Mouse (Mus musculus) stomach, embryonic 14.5 days (tissue): ENCODE data around the gene Fsd1l. TPM values are rescaled to one million over a fixed set of nuclear protein-coding genes. Genes with fewer than 3 reads are reported as not detected.

Experiments
- ATAC-seq: fragments of 200-750 bp; cut with Nextera tagmentation; 2 replicates; pipeline ENCODE4 v1.8.0; 2017; ENCODE audit warnings: low read depth, moderate TSS enrichment; ENCODE audit not compliant: insufficient number of reproducible peaks, insufficient read depth, low FRiP score
- H3K27ac ChIP-seq: fragments of 300-500 bp; sonication (generic); 2 replicates; pipeline ENCODE4 v1.5.1; 2014; ENCODE audit warnings: mild to moderate bottlenecking, low read length, moderate library complexity, mixed read lengths
- H3K27me3 ChIP-seq: fragments of 300-500 bp; sonication (generic); 2 replicates; pipeline ENCODE4 v1.6.1; 2014; ENCODE audit warnings: low read length, control low read depth, mixed read lengths; ENCODE audit not compliant: control insufficient read depth, insufficient read depth
- H3K36me3 ChIP-seq: fragments of 300-500 bp; sonication (generic); 2 replicates; pipeline ENCODE4 v1.6.1; 2014; ENCODE audit warnings: mild to moderate bottlenecking, control low read depth, low read length, moderate library complexity, mixed read lengths; ENCODE audit not compliant: control insufficient read depth, insufficient read depth
- H3K4me1 ChIP-seq: fragments of 300-500 bp; sonication (generic); 2 replicates; pipeline ENCODE4 v1.6.1; 2014; ENCODE audit warnings: low read length, control low read depth, mixed read lengths; ENCODE audit not compliant: control insufficient read depth, insufficient read depth
- H3K4me2 ChIP-seq: fragments of 300-500 bp; sonication (generic); replicated peaks from 2 replicates; pipeline ENCODE4 v1.6.1; 2014; ENCODE audit warnings: low read depth, low read length, control low read depth
- H3K4me3 ChIP-seq: fragments of 300-500 bp; sonication (generic); 2 replicates; pipeline ENCODE4 v1.5.1; 2014; ENCODE audit warnings: low read depth, low read length, control low read depth
- H3K9ac ChIP-seq: fragments of 300-500 bp; sonication (generic); replicated peaks from 2 replicates; pipeline ENCODE4 v1.6.1; 2014; ENCODE audit warnings: low read depth, mild to moderate bottlenecking, control low read depth, low read length, moderate library complexity, mixed read lengths
- H3K9me3 ChIP-seq: fragments of 300-500 bp; sonication (generic); 2 replicates; pipeline ENCODE4 v1.6.1; 2016; ENCODE audit warnings: low read depth, low read length, control low read depth; ENCODE audit not compliant: control insufficient read depth
- WGBS: fragments of 180-500 bp; shearing (Covaris S2); extraction: QIAGEN DNeasy Blood & Tissue Kit; methylation state at CpG from one replicate; pipeline ENCODE4 v1.1.7; 2014; 5-methylcytosine and 5-hydroxymethylcytosine counted together
- polyA plus RNA-seq: library from polyadenylated mRNA; unstranded; fragments of >200 nt; fragmentation: Nextera tagmentation; extraction: Ambion mirVana; gene quantifications from 2 replicates; pipeline ENCODE4 v1.2.1, GENCODE M21; 2014

Gene Fsd1l
- polyA plus RNA-seq, 1 experiment from 2014 or later = 11.4 TPM

DNA sequence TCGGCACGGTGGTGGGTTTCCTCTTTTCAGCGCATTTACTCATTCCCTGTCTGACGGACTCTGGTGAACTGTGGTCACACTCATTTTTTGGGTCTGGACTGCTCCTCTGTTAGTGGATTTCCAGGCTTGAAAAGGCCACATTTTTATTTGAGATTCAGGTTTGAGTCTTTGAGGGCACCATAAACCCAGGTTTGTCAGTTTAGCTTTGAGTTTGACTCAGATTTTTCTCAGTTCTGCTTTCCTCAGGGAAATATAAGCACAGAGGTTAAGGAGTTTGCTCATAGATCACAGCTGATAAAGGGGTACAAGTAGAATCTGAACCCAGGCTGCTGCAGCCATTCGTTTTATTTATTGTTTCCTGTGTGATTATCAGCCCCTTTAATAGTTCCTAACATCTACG lies 10.2 kb upstream of the Fsd1l start:
- H3K9me3 ChIP-seq = no peaks in the 10 kb centered on the region
- H3K4me1 ChIP-seq = no peaks in the 10 kb centered on the region
- H3K4me3 ChIP-seq = no peak overlapping the region
- no peak overlapping the region for H3K27ac ChIP-seq
- no peak for ATAC-seq
- no peak overlapping the region for H3K9ac ChIP-seq
- no peaks in the 10 kb centered on the region for H3K27me3 ChIP-seq
- H3K36me3 ChIP-seq = no peaks in the 10 kb centered on the region
- no peak overlapping the region for H3K4me2 ChIP-seq
- 49% methylated on average over 6 of the region's 6 CpGs for WGBS

DNA sequence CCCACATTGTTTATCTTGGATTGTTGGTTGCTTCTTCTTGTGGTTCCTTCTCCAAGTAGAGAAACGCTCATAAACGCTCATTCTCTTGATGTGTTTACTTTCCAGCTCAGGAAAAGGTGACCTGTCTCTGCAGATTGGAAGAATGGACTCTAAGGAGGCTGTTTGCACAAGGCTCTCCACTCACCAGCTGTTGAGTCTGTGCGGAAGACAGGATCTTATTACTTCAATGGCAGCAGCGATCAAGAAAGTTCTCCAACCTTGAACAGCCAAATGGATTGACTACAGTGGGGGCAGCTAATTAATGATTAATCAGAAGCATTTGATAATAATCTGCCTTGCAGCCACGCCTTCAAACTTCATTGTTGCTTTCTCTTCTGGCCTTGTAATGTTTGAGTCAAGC lies 9.8 kb upstream of the Fsd1l start:
- Histone ChIP-seq H3K9ac (no peak overlapping the region), H3K9me3 (no peaks in the 10 kb centered on the region), H3K27ac (no peak overlapping the region), H3K36me3 (no peaks in the 10 kb centered on the region), H3K4me2 (no peak overlapping the region), H3K4me3 (no peak overlapping the region), H3K4me1 (no peaks in the 10 kb centered on the region), H3K27me3 (no peaks in the 10 kb centered on the region)
- ATAC-seq = 0 out of 2 replicates have a peak, but pooled peaks have one; percentile 58
- WGBS = 26% methylated on average over 5 of the region's 5 CpGs

DNA sequence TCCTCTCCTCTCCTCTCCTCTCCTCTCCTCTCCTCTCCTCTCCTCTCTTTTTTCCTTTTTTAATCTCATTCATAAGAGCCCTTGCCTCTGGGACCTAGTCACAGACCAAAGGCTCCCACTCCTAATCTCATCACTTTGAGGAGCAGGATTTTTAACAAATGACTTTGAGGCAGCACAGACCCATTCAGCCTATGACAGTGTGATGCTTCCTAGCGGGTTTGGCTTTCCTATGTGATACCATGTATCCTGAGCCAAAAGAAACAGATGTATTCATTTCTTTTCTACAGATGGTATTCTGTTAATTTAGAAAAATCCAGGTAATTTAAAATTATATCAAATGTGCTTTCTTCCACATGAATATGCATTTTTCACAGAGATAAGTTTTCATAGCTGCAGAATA lies 7.6 kb upstream of the Fsd1l start:
- no peak for ATAC-seq

DNA sequence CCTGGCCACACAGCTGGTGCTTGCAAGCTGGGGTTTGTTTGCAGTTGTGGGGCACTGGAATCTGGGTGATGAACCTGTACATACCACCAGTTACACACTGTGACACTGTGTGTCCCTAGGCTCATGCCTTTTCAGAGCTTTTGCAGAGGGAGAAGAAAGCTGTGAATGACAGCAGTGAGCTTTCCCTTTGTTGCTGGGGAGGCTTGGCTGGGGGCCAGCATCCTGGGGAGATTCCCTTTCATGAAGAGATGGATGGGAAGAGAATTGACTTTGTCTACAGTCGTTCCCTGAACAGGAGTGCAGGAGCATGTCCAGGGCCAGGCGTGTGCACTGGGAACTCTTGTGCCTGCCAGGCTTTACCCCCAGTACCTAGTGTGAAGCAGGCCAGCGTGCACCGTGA lies 6.5 kb upstream of the Fsd1l start:
- H3K9me3 ChIP-seq = no peaks in the 10 kb centered on the region
- no peak overlapping the region for H3K9ac ChIP-seq
- 41% methylated on average over 4 of the region's 4 CpGs for WGBS
- H3K36me3 ChIP-seq = no peaks in the 10 kb centered on the region
- no peaks in the 10 kb centered on the region for H3K27me3 ChIP-seq
- H3K27ac ChIP-seq = no peak overlapping the region
- H3K4me2 ChIP-seq = no peak overlapping the region
- no peaks in the 10 kb centered on the region for H3K4me1 ChIP-seq
- no peak overlapping the region for H3K4me3 ChIP-seq
- ATAC-seq = no peak; the same call in 1 of the 2 replicates

More for the DNA sequence above, 7.6 kb upstream of the Fsd1l start:
- Histone ChIP-seq H3K4me3 (no peak overlapping the region), H3K9me3 (no peaks in the 10 kb centered on the region), H3K27me3 (no peaks in the 10 kb centered on the region), H3K4me2 (no peak overlapping the region), H3K27ac (no peak overlapping the region), H3K9ac (no peak overlapping the region), H3K36me3 (no peaks in the 10 kb centered on the region), H3K4me1 (no peaks in the 10 kb centered on the region)
- 85% methylated on average over 1 of the region's 1 CpGs for WGBS

DNA sequence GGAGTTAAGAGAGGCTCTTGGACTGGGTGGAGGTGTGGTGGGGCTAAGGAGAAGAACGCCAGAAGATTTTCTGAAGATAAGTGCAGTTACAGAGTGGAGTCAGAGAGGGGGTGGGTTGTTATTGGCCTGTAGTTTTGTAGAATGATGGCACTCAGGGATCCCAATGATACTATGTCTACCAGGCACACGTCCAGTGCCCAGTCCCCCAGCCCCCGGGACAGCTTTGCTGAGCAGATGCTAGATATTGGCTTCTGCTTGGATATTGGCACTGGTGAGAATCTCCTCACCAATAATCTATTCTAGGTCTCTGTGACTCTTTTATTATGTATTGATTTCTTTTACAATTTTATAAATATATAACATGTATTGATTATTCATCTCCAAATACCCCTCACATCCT lies 6.0 kb upstream of the Fsd1l start:
- no peak overlapping the region for H3K4me3 ChIP-seq
- no peak overlapping the region for H3K4me2 ChIP-seq
- H3K9me3 ChIP-seq = no peaks in the 10 kb centered on the region
- H3K36me3 ChIP-seq = no peaks in the 10 kb centered on the region
- H3K9ac ChIP-seq = no peak overlapping the region
- H3K27me3 ChIP-seq = no peaks in the 10 kb centered on the region
- no peaks in the 10 kb centered on the region for H3K4me1 ChIP-seq
- no peak for ATAC-seq
- 78% methylated on average over 3 of the region's 3 CpGs for WGBS
- no peak overlapping the region for H3K27ac ChIP-seq

DNA sequence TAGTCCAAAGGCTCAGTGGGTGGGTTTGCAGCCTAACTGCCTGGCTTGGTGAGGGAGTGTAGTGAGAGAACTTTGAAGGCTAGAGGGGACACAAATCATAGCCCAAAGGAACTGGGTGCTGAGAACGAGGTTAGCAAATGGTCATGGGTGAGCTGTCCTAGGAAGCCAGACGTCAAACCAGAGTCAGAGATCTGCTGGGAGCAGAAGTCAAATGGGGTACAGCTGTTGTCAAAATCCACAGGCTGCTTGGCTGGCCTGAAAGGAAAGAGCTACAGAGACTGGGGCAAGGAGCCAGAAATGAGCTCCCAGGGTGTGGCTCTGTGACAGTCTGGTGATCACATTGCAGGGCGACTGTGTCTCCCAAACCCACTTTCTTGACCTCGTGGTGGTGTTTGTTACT lies 2.3 kb upstream of the Fsd1l start:
- Histone ChIP-seq H3K9ac (no peak overlapping the region), H3K4me2 (no peak overlapping the region), H3K4me1 (no peaks in the 10 kb centered on the region), H3K4me3 (no peak overlapping the region), H3K9me3 (no peaks in the 10 kb centered on the region), H3K27me3 (no peaks in the 10 kb centered on the region), H3K36me3 (no peaks in the 10 kb centered on the region), H3K27ac (no peak overlapping the region)
- 42% methylated on average over 4 of the region's 4 CpGs for WGBS
- ATAC-seq = no peak

DNA sequence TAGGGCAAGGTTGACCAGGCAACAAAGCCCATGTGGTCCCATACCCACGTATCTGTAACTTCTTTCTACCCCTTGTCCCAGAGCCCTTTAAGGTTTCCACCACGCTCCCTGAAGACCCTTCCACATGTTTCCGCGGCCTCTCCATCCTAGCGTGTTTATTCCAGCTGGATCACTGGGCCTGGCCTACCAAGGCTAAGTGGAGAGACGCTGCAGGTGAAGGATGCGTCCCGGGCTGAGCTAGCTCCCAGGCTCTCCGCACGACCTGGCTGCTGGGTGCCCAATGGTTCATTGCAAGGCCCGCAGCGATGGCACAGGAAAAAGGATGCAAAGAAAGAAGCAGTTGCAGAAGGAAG lies 332 bp upstream of the Fsd1l start:
- WGBS = 6% methylated on average over 12 of the region's 12 CpGs
- Histone ChIP-seq H3K4me1 (no peaks in the 10 kb centered on the region), H3K9ac (peak overlapping the region; percentile 72), H3K4me2 (peak overlapping the region; percentile 70), H3K9me3 (no peaks in the 10 kb centered on the region), H3K36me3 (no peaks in the 10 kb centered on the region), H3K4me3 (peak overlapping the region; percentile 83), H3K27ac (peak overlapping the region; percentile 63; the same call in 1 of the 2 replicates), H3K27me3 (no peaks in the 10 kb centered on the region)
- ATAC-seq = no peak

DNA sequence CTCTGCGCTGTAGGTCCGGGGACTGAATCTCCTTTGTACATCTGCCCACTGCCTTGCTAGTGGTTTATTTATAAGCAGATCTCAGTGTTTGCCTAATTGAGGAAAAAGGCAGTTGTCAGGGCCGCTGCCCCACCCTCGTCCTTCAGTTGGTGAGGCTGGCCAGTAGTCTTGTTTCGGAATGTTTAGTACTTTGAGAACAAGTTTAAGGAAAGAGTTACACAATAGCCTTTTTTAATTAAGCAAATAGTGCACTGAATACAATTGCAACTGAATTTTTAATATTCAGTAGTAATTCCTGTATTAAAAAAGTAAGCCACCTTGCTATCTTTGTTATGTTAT lies 709 bp downstream of the Fsd1l start:
- H3K4me2 ChIP-seq = peak overlapping the region; percentile 70
- H3K27me3 ChIP-seq = no peaks in the 10 kb centered on the region
- H3K4me3 ChIP-seq = peak overlapping the region; percentile 83
- under 1% methylated on average over 5 of the region's 5 CpGs for WGBS
- H3K4me1 ChIP-seq = no peaks in the 10 kb centered on the region
- ATAC-seq = no peak
- no peaks in the 10 kb centered on the region for H3K36me3 ChIP-seq
- peak overlapping the region; percentile 72 for H3K9ac ChIP-seq
- H3K9me3 ChIP-seq = no peaks in the 10 kb centered on the region
- peak overlapping the region; percentile 63; the same call in 1 of the 2 replicates for H3K27ac ChIP-seq

DNA sequence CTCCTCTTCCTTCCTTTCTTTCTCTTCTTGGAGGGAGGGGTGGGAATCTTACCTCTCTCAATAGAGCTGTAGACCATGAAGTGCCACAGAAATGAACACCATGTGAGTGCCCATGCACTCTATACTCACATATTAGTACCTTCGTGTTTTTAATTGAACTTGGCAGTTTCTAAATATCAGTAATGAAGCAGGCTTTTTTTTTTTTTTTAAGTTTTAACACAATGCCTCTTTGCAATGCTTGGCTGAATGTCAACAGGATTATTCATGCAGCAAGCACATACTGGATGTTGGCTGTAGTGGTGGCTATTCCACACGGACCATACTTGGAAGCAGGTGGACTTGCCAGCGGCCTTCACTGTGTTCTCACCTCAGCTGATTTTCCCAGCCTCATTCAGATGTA lies 4.1 kb downstream of the Fsd1l start:
- WGBS = 90% methylated on average over 3 of the region's 3 CpGs
- H3K4me2 ChIP-seq = no peak overlapping the region
- H3K27ac ChIP-seq = no peak overlapping the region
- no peaks in the 10 kb centered on the region for H3K9me3 ChIP-seq
- no peaks in the 10 kb centered on the region for H3K27me3 ChIP-seq
- peaks cover 5% of the 10 kb centered on the region; the same call in 1 of the 2 replicates for H3K4me1 ChIP-seq
- no peaks in the 10 kb centered on the region for H3K36me3 ChIP-seq
- ATAC-seq = no peak
- H3K9ac ChIP-seq = no peak overlapping the region
- H3K4me3 ChIP-seq = no peak overlapping the region
